Mouse (Mus musculus) frontal cortex, postnatal 36 days (tissue): Measurements from ENCODE around the gene Xpo5.

Experiments used
- DNase-seq, 2 experiments: peaks; one replicate each; pipeline ENCODE4 v3.0.0; 2022; ENCODE audit warnings: low spot score in 2 of 2

Gene Xpo5

DNA sequence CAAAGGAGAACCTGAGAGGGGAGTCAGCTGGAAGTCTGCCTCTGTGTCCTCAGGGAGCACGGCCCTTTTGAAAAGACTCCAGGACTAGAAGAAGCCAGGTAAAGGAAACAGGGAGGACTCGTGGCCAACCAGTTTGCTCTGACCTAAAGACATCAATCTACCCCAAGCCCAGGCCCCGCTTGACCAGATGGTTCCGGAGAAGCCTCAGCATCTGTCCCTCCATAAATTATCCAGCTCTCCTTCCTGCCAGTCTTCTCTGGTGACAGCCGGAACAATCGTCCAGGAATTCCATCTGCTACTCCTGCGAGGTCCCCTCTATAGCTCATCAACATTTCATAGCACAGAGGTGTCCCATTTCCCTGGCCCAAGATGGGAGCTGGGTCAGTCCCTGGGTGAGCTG is 82.1 kb downstream of the Xpo5 start:
- no peak for DNase-seq

DNA sequence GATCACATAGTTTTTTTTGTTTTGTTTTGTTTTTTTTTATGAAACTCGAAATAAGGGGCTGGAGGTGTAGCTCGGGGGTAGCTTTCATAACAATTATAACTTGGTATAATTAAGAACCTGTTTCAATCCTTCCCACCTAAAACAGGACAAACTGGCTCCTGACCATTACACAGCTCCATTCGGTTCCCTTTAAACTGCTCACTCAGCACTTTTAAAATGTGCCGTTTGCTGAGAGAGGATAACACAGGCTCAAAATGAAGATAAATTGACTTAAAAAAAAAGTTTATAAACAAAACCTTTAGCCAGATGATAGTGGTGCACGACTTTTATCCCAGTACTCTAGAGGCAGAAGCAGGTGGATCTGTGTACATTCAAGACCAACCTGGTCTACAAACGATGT is 82.8 kb downstream of the Xpo5 start:
- DNase-seq = no peak

DNA sequence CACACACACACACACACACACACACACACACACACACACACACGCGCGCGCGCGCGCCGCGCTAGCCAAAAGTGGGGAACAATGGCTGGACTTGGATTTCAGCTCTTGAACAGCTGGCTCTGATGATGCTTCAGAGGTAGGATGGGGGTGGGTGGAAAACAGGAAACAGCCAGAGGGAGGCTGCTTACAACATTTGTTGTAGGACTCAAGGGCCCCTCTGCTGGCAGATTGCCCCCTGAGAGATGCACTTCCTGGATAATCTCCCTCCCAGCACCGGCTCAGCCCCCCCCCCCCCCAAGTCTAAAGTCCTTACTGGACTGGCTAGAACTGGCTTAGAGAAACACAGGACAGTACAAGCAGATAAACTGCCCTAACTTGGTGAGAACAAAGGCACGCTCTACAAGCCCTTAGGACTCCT is 85.1 kb downstream of the Xpo5 start:
- no peak for DNase-seq
